Mouse (Mus musculus) brain, embryonic 14.5 days (tissue): ENCODE measurements around the gene Spock1. TPM values are rescaled to one million over a fixed set of nuclear protein-coding genes. Genes with fewer than 3 reads are reported as not detected.

Experiments used
- DNase-seq: peaks from one replicate; pipeline ENCODE4 v3.0.0-alpha.2; 2011; ENCODE audit warnings: low read depth
- CTCF ChIP-seq: fragments of 200-500 bp; IDR thresholded peaks from 2 replicates; pipeline ENCODE4 v1.5.1; 2012; ENCODE audit warnings: inconsistent platforms, mild to moderate bottlenecking, moderate library complexity, borderline replicate concordance; ENCODE audit not compliant: insufficient read depth, insufficient read length; ENCODE audit errors: extremely low read depth
- POLR2A ChIP-seq: fragments of 200-500 bp; IDR thresholded peaks from 2 replicates; pipeline ENCODE4 v1.6.1; 2012; ENCODE audit warnings: mild to moderate bottlenecking, inconsistent platforms, borderline replicate concordance; ENCODE audit not compliant: poor library complexity, insufficient read depth, insufficient read length, severe bottlenecking; ENCODE audit errors: extremely low read depth
- polyA plus RNA-seq: library from polyadenylated mRNA; depleted of rRNA; stranded (reverse); fragments of >200 nt; gene quantifications from 2 replicates; pipeline ENCODE4 v1.2.3, GENCODE M21; 2012; rRNA removed

The Spock1 gene
- polyA plus RNA-seq: 42.7 and 80.3 TPM in 2 replicates

DNA sequence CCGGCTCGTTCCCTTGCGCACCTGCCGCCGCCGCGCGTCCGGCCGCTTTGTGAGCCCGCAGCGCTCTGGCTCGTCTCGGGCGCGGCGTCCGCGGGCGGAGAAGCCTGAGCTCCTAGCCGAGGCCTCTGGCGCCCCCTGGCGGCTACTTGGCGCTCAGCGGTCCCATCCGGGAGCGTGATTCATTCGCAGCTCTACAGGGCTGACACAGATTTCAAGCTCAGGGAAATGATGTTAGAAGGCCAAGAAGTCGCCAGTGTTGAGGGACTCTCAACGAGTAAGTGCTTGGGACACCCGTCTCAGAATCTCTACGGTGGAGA is at the start of gene Spock1:
TSS of gene Spock1 (minus strand) at position 67 of the 317 bp plus-strand sequence.
- TF ChIP-seq CTCF (peak; percentile 95), POLR2A (peak; percentile 51; the same call in 1 of the 2 replicates)
- DNase-seq: peak; percentile 92

GRCm38 (mm10) chr13:57950091-57950490 is 42.0 kb upstream of the Spock1 start:
- peak; percentile 49 for DNase-seq
- TF ChIP-seq CTCF: no peak
- no peak for TF ChIP-seq POLR2A

- no peak for DNase-seq
- TF ChIP-seq CTCF (no peak), POLR2A (no peak)
These were observed 41.4 kb upstream of the Spock1 start for GRCm38 (mm10) chr13:57949513-57949912.

GRCm38 (mm10) chr13:57945197-57945596 is 37.1 kb upstream of the Spock1 start:
- TF ChIP-seq POLR2A (no peak), CTCF (no peak)
- peak; percentile 81 for DNase-seq

- TF ChIP-seq POLR2A: no peak
- TF ChIP-seq CTCF: no peak
- DNase-seq: peak; percentile 31
These were observed 36.3 kb upstream of the Spock1 start for GRCm38 (mm10) chr13:57944434-57944833.

- TF ChIP-seq POLR2A (no peak), CTCF (no peak)
- no peak for DNase-seq
These were observed 35.8 kb upstream of the Spock1 start for GRCm38 (mm10) chr13:57943900-57944299.

DNA sequence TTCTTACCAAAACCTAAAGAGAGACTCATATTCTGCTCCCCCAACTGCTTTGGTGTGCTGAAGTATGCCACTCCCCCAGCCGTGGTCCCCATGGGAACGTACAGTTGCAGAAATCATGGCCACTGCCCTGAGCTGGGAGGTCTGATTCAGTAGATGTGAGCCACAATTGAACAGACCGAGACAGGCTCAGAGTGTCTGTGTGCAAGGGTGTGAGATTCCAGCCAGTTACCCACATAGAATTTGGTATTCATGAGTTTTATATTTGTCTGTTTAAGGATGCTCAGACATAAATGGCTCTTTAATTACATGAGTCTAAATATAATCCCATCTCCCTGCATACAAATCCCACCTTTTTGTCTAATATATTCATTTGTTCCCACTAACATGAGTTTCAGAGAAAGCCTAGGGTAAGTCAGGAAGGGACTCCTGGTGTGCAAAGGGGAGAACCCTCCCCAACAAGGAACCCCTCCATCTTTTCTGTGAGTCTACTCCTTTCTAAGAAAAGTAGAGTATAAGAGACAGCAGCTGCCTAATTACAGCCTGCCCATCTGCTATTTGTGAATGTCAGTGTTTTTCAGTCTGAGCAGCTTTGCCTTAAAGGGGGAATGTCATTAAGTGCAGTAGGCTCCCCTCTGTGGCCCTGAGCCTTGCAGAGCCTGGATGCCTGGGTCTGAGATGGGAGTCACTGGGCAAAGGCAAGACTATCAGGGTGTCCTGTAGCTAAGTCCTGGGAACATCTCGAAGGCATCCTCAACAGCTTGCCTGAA is 29.5 kb upstream of the Spock1 start:
- TF ChIP-seq POLR2A: no peak
- TF ChIP-seq CTCF: no peak
- DNase-seq: peak; percentile 83

- DNase-seq: no peak
- TF ChIP-seq POLR2A (no peak), CTCF (no peak)
These were observed 23.9 kb upstream of the Spock1 start for GRCm38 (mm10) chr13:57931998-57932397.

- TF ChIP-seq CTCF: no peak
- no peak for TF ChIP-seq POLR2A
- no peak for DNase-seq
These were observed 23.2 kb upstream of the Spock1 start for GRCm38 (mm10) chr13:57931376-57931775.

- TF ChIP-seq POLR2A (no peak), CTCF (no peak)
- DNase-seq: no peak
These were observed 22.6 kb upstream of the Spock1 start for GRCm38 (mm10) chr13:57930720-57931119.

DNA sequence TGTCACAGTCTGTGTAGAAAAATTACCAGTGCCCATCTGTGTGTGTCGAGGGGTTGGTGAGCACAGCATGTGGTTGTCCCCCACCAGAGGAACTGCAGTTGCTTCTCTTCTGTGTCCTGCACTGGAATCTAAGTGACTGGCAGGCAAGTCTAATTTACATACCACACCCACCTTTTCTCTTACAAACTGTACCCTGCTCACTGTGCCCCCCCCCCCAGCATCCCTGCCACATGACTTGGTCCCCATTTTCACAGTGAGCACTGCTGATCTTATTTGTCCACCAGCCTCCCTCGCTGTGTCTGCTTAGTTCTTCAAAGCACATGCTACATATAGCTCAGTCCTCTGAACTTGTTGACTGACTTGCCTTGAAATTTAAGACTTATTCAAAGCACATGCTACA is 22.2 kb upstream of the Spock1 start:
- DNase-seq: no peak
- no peak for TF ChIP-seq POLR2A
- TF ChIP-seq CTCF: no peak

GRCm38 (mm10) chr13:57919947-57920346 is 11.8 kb upstream of the Spock1 start:
- TF ChIP-seq POLR2A: no peak
- no peak for TF ChIP-seq CTCF

DNA sequence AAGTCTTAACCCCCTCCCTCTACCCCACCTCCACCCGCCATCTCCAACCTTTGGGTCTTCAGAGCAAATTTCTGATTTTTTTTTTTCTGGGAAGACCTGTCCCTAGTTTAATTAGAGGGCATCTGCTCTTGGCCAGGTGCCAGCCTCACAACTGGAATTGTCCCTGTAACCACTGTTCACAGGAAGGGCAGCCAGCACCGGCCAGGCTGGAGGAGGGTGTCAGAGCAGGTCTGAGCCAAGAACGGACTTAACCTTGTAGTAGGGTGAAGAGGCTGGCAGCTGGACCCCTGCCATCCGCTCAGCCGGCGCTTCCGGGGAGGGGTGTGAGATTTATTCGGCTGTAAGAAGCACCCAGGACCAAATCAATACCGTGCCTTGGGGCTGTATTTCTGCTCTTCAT is 3.0 kb upstream of the Spock1 start:
- TF ChIP-seq CTCF (no peak), POLR2A (no peak)
- no peak for DNase-seq

More at GRCm38 (mm10) chr13:57919947-57920346, 11.8 kb upstream of the Spock1 start:
- no peak for DNase-seq

- DNase-seq: peak; percentile 43
- TF ChIP-seq CTCF: no peak
- TF ChIP-seq POLR2A: no peak
These were observed 485 bp downstream of the Spock1 start for GRCm38 (mm10) chr13:57907428-57908265.

- peak; percentile 37 for DNase-seq
- no peak for TF ChIP-seq CTCF
- TF ChIP-seq POLR2A: no peak
These were observed 13.5 kb downstream of the Spock1 start for GRCm38 (mm10) chr13:57894597-57894996.
